Mouse (Mus musculus) intestine, postnatal 0 days (tissue): ENCODE measurements around the gene Fosb. TPM values are rescaled to one million over a fixed set of nuclear protein-coding genes. Genes with fewer than 3 reads are reported as not detected.

Experiments
- ATAC-seq: fragments of 200-750 bp; cut with Nextera tagmentation; 2 replicates; pipeline ENCODE4 v1.8.0; 2017; ENCODE audit warnings: mild to moderate bottlenecking, moderate TSS enrichment, moderate library complexity
- H3K27ac ChIP-seq: fragments of 300-500 bp; sonication (generic); 2 replicates; pipeline ENCODE4 v1.5.1; 2014; ENCODE audit warnings: mild to moderate bottlenecking, low read depth, low read length, moderate library complexity
- H3K27me3 ChIP-seq: fragments of 300-500 bp; sonication (generic); replicated peaks from 2 replicates; pipeline ENCODE4 v1.6.1; 2014; ENCODE audit warnings: low read length, mixed read lengths; ENCODE audit not compliant: control insufficient read depth, insufficient read depth
- H3K36me3 ChIP-seq: fragments of 300-500 bp; sonication (generic); 2 replicates; pipeline ENCODE4 v1.6.1; 2014; ENCODE audit warnings: mild to moderate bottlenecking, moderate library complexity; ENCODE audit not compliant: control insufficient read depth, insufficient read depth
- H3K4me1 ChIP-seq: fragments of 300-500 bp; sonication (generic); replicated peaks from 2 replicates; pipeline ENCODE4 v1.6.1; 2014; ENCODE audit warnings: antibody characterized with exemption, low read length, mixed read lengths; ENCODE audit not compliant: control insufficient read depth, insufficient read depth
- H3K4me2 ChIP-seq: fragments of 300-500 bp; sonication (generic); replicated peaks from 2 replicates; pipeline ENCODE4 v1.6.1; 2014; ENCODE audit warnings: low read depth, mild to moderate bottlenecking, moderate library complexity
- H3K4me3 ChIP-seq: fragments of 300-500 bp; sonication (generic); 2 replicates; pipeline ENCODE4 v1.5.1; 2014; ENCODE audit warnings: low read depth, low read length
- H3K9ac ChIP-seq: fragments of 300-500 bp; sonication (generic); 2 replicates; pipeline ENCODE4 v1.6.1; 2014; ENCODE audit warnings: mild to moderate bottlenecking, low read depth, low read length
- H3K9me3 ChIP-seq: fragments of 300-500 bp; sonication (generic); 2 replicates; pipeline ENCODE4 v1.6.1; 2016; ENCODE audit warnings: mixed run types; ENCODE audit not compliant: control insufficient read depth
- CTCF ChIP-seq: sonication (generic); IDR thresholded peaks from 2 replicates; pipeline ENCODE4 v1.5.1; 2016; ENCODE audit warnings: low read depth, mild to moderate bottlenecking, control low read depth, antibody characterized with exemption, moderate library complexity
- WGBS: fragments of 180-500 bp; shearing (Covaris S2); extraction: QIAGEN DNeasy Blood & Tissue Kit; methylation state at CpG from one replicate; pipeline ENCODE4 v1.1.7; 2014; 5-methylcytosine and 5-hydroxymethylcytosine counted together
- polyA plus RNA-seq: library from polyadenylated mRNA; unstranded; fragments of >200 nt; fragmentation: Nextera tagmentation; extraction: Ambion mirVana; gene quantifications from 2 replicates; pipeline ENCODE4 v1.2.1, GENCODE M21; 2015

Fosb gene
- polyA plus RNA-seq, result 0.12 and 0.54 TPM in 2 replicates

DNA sequence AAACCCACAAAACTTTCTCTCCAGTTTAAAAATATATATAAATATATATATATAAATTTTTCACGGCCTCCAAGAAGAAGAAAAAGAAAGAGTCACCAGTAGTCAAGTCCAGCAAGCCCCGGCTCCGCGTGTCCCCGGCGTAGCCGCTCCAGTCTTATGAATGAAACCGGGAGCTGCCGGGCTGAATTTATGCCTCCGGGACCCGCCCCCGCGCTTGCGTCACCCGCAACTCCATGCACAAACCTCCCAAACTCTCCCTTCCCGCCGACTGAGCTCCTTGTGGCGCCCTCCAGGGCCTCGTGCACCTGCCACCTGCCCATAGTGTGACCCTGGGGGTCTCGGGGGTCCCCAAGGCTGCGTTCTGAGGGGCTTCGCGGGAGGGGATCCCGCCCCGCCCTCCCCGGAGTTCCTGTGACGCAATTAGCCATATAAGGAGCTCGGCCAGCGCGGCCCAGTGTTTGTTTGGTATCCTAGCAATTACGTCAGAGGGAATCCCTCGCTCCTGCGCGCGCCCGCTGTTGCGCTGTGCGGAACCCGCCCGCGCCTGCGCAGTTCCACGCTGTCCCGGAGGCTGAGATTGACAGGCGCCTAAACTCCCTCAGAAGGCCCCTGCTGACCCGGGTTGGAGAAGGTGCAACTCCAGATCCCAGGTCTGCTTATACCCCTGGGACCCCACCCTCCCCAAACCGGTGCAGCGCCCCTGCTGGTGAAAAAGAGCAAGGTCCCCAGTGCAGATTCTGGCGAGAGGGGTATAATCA lies at the start of gene Fosb:
Gene Fosb, minus strand, starts transcription at position 168 of the 758 bp plus-strand sequence.
- H3K9ac ChIP-seq, result peak within 1 kb of the TSS; percentile 57
- no peaks in the 10 kb centered on the region for H3K36me3 ChIP-seq
- no peaks in the 10 kb centered on the region for H3K9me3 ChIP-seq
- peak within 1 kb of the TSS; percentile 97 for H3K4me2 ChIP-seq
- peak; percentile 88 for ATAC-seq
- H3K27ac ChIP-seq, result no peak within 1 kb of the TSS; the same call in 1 of the 2 replicates
- under 1% methylated on average over 49 of the region's 49 CpGs for WGBS
- peak within 1 kb of the TSS; percentile 71 for H3K4me3 ChIP-seq
- peaks cover 29% of the 10 kb centered on the region for H3K27me3 ChIP-seq
- peak; percentile 68 for TF ChIP-seq CTCF
- no peaks in the 10 kb centered on the region for H3K4me1 ChIP-seq

GRCm38 (mm10) chr7:19359299-19359891 lies 49.5 kb upstream of the Fosb start, which contains the start of the genes Cd3eap and Ppp1r13l:
Gene Cd3eap (minus strand): TSS chr7:19359483.
Gene Ppp1r13l (plus strand): TSS chr7:19359749.
- Histone ChIP-seq H3K27ac (no peak within 1 kb of the TSS), H3K4me1 (0 out of 2 replicates have a peak, but pooled peaks cover 9% of the 10 kb centered on the region), H3K36me3 (peaks cover 25% of the 10 kb centered on the region; the same call in 1 of the 2 replicates), H3K4me2 (peak within 1 kb of the TSS; percentile 96), H3K9me3 (no peaks in the 10 kb centered on the region), H3K4me3 (peak within 1 kb of the TSS; percentile 73), H3K27me3 (no peaks in the 10 kb centered on the region), H3K9ac (peak within 1 kb of the TSS; percentile 34)
- ATAC-seq, result peak; percentile 51
- TF ChIP-seq CTCF, result peak; percentile 22; the same call in 1 of the 2 replicates
- under 1% methylated on average over 31 of the region's 31 CpGs for WGBS

- H3K4me1 ChIP-seq, result 0 out of 2 replicates have a peak, but pooled peaks cover 7% of the 10 kb centered on the region
- WGBS, result 12% methylated on average over 13 of the region's 13 CpGs
- no peak for ATAC-seq
- H3K9ac ChIP-seq, result peak overlapping the region; percentile 34
- H3K27ac ChIP-seq, result no peak overlapping the region
- H3K4me3 ChIP-seq, result peak overlapping the region; percentile 73
- no peaks in the 10 kb centered on the region for H3K27me3 ChIP-seq
- peak overlapping the region; percentile 96 for H3K4me2 ChIP-seq
- TF ChIP-seq CTCF, result no peak
- H3K9me3 ChIP-seq, result no peaks in the 10 kb centered on the region
- peaks cover 27% of the 10 kb centered on the region; the same call in 1 of the 2 replicates for H3K36me3 ChIP-seq
Observed at GRCm38 (mm10) chr7:19358634-19359033, 48.8 kb upstream of the Fosb start.

- peaks cover 33% of the 10 kb centered on the region; the same call in 1 of the 2 replicates for H3K36me3 ChIP-seq
- no peak for ATAC-seq
- no peak overlapping the region for H3K9ac ChIP-seq
- 0 out of 2 replicates have a peak overlapping the region, but pooled peaks have one; percentile 73 for H3K4me3 ChIP-seq
- no peak for TF ChIP-seq CTCF
- H3K4me1 ChIP-seq, result 0 out of 2 replicates have a peak, but pooled peaks cover 5% of the 10 kb centered on the region
- no peaks in the 10 kb centered on the region for H3K9me3 ChIP-seq
- 87% methylated on average over 25 of the region's 25 CpGs for WGBS
- H3K27ac ChIP-seq, result no peak overlapping the region
- no peaks in the 10 kb centered on the region for H3K27me3 ChIP-seq
- H3K4me2 ChIP-seq, result peak overlapping the region; percentile 96; the same call in 1 of the 2 replicates
Observed at GRCm38 (mm10) chr7:19357381-19358375, 47.8 kb upstream of the Fosb start.

GRCm38 (mm10) chr7:19356311-19356710 lies 46.5 kb upstream of the Fosb start:
- no peaks in the 10 kb centered on the region for H3K4me1 ChIP-seq
- H3K27me3 ChIP-seq, result no peaks in the 10 kb centered on the region
- H3K36me3 ChIP-seq, result peaks cover 42% of the 10 kb centered on the region; the same call in 1 of the 2 replicates
- H3K4me2 ChIP-seq, result no peak overlapping the region
- no peak overlapping the region for H3K27ac ChIP-seq
- TF ChIP-seq CTCF, result no peak
- ATAC-seq, result no peak
- H3K9ac ChIP-seq, result no peak overlapping the region
- H3K9me3 ChIP-seq, result no peaks in the 10 kb centered on the region
- H3K4me3 ChIP-seq, result no peak overlapping the region
- 60% methylated on average over 10 of the region's 10 CpGs for WGBS
